Mouse (Mus musculus) retina, postnatal 7 days (tissue): ENCODE data around the gene Zbtb43.
A peak's percentile ranks its signal among the peaks of the same experiment; 100 is the strongest.

Experiments
- DNase-seq: peaks from one replicate; pipeline ENCODE4 v3.0.0-alpha.2; 2012; ENCODE audit warnings: low read depth, low spot score

Zbtb43 gene

GRCm38 (mm10) chr2:33454816-33455215 lies 13.5 kb downstream of the Zbtb43 start:
- no peak for DNase-seq

DNA sequence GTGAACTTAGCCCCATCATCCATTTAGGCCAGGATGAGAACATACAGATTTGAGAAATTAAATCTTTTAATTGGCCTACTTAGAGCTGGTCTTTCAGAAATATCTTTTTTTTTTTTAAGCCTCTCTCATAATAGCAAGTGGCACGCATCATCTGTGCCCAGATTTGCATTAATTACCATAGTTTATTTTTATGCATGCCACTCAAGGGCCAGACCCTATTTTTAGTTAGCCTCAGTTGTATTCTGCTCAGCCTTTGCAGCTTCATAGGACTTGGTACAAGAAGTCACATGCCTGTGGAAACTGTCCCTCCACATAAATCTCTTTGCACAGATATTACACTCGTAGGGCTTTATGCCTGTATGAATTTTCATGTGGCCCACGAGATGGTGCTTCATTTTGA lies 14.9 kb downstream of the Zbtb43 start:
- DNase-seq, result peak; percentile 44

- no peak for DNase-seq
Observed at GRCm38 (mm10) chr2:33452721-33453120, 15.6 kb downstream of the Zbtb43 start.

- no peak for DNase-seq
Observed at GRCm38 (mm10) chr2:33452140-33452539, 16.2 kb downstream of the Zbtb43 start.

DNA sequence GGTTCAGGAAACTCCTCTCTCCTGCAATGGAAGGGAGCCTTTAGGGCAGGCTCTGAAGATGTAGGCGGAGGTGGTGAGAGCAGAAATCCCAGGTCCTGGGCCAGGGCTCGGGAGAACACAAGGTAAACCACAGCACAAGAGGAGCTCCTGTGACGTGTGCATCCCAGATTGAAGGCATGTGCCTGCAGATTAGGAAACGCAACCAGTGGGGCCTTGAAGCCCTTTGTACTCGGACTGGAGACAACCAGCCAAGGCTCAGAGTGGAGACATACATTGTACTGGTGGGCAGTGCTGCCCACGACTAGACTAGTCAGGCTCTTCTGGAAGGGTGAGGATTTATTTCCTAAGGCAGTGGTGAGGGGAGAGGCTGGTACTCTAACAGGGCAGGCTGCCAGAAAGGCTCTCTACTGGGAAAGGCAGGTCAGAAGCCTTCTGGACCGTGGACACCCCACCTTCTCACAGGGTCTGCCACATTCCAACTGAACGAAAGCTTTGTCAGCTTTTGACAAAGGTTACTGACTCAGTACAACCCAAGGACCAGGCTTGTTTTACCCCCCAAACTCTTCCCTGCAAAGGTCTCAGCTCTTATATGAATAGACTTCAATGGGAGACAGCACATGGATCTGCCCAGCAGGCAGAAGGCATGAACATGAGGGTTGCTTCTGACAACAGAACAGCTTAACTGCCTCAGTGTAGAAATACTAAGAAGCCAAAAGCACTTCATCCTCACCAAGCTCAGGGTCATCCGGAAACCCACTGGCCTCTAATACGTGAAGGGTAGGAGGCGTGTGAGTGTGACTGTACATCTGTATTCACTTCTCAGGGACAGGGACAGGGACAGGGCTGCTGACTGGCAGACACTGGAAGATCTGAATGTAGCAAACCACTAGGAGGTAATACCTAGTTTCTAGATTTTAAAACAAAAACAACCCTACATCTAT lies 17.1 kb downstream of the Zbtb43 start:
- no peak for DNase-seq

DNA sequence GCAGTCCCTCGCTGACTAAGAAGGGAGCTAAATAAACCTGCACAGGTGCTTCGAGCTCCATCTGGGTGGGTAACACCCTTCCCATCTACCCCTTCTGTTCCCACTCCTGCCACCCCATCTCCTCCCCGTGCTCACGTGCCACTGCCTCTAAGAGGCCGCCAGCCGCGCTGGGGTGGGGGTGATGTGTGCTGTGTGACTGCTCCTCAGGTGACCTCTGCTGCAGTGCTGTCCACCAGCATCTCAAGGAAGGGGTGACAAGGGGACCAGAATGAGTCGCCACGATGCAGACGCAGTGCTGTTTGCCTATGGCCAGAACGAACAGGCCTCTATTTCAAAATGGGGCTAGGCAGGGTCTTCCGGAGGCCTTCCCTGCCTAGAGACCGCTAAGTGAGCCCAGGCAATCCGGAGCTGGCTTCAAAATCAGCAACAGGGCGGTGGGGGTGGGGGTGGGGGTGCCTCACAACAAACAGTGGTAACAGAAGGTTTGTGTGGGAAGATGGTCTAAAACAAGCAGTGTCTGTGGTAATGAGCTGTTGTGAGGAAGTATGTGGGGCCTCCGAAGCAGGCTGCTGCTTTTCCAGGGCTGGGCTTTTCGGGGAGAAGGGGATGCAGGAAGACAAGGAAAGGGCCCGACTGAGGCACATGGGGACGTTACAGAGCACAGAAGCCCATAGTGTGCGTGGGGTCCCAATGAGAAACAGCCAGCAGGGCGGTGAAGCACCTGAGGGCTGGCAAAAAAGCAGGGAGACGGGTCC lies 19.1 kb downstream of the Zbtb43 start:
- no peak for DNase-seq

- DNase-seq, result no peak
Observed at GRCm38 (mm10) chr2:33446796-33447195, 21.6 kb downstream of the Zbtb43 start.

DNA sequence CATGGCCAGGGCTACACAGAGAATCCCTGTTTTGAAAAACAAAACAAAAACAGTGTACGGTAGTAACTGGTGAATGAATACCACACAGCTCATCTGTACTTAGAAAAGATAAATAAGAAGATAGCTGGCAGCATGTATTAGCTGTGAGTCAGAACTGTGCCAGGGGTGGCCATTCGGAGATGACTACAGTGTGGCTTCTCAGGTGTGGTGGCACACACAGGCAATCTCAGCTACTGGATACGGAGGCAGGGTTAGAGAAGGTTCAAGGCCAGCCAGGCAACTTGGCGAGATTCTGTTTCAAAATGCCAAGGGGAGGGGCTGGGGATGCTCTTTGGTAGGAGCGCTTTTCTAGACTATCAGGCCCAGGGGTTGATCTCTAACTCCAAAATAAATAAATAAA lies 22.6 kb downstream of the Zbtb43 start:
- no peak for DNase-seq

DNA sequence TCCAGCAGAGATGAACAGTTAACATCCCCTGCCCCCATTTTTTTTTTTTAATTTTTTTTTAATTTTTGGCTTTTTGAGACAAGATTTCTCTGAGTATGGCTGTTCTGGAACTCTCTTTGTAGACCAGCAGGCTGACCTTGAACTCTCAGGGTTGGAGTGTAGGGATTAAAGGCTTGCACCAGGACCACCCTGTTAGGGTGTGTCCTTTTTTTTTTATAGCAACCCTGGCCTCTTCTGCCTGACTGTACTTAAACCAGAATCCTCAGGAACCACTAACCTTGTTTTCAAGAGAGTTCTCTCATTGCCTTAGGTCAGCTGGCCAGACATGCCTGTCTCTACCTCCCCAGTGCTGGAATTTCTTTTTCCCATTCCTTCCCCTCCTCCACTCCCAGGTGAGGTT lies 23.5 kb downstream of the Zbtb43 start:
- no peak for DNase-seq

DNA sequence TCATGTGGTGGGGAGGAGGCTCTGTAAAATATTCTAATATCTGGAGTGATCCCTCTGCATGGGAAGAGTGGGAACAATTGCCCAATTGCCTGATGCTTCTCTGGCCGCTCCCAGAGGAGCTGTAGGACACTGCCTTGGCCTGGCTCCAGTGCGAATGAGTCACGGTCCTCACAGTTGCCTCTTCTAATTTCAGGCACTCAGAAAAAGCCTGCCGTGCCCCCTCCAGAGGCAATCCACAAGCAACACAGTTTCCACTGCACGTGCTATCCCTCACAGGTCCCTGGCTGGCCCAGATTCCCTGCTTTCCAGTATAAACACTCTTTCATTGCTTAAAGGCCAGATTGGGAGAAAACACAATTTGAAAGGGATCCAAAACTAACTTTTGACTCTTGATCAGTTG lies 24.0 kb downstream of the Zbtb43 start:
- no peak for DNase-seq

DNA sequence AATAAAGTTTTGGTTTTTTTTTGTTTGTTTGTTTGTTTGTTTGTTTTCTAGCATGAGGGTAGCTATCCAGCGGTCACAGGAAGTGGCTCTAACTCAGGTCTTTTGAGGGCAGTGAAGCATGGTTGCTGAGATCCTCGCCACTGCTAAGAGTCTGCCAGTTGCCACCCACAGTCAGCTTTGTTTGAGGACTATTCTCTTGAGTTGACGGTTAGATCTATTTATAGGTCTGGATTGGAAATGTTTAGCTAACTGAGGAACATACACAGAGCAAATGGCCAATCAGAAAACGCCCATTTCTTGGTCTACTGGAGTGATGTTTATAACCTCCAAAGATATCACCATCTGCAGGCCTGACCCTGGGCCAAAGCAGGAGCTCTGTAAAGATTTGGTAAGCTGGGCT lies 25.7 kb downstream of the Zbtb43 start:
- DNase-seq, result no peak

- no peak for DNase-seq
Observed at GRCm38 (mm10) chr2:33440893-33441292, 27.5 kb downstream of the Zbtb43 start.

DNA sequence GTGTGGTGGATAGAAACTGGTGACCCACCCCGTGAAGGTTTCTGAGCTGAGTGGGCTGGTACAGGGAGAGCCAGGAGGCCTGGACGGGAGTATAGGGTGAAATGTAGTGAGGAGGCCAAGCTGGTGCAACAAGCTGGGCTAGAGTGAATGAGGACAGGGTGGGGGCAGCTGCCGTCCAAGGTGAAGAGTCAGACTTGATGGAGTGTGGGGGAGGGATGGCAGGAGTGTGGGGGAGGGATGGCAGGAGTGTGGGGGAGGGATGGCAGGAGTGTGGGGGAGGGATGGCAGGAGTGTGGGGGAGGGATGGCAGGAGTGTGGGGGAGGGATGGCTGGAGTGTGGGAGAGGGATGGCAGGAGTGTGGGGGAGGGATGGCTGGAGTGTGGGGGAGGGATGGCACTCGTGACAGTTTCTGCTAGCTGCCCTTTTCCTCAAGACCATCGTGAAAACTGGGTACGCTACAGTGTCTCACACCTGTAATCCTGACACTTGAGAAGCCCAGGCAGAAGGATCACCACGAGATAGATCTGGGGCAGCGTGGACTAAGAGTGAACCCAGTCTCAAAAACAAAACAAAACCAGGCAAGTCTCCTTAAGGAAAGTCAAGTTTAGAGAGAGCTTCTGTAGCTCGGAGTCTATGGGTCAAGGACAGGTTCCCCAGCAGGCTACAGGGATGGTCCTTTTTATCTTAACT lies 28.2 kb downstream of the Zbtb43 start:
- DNase-seq, result no peak

- no peak for DNase-seq
Observed at GRCm38 (mm10) chr2:33439471-33439881, 28.9 kb downstream of the Zbtb43 start.

DNA sequence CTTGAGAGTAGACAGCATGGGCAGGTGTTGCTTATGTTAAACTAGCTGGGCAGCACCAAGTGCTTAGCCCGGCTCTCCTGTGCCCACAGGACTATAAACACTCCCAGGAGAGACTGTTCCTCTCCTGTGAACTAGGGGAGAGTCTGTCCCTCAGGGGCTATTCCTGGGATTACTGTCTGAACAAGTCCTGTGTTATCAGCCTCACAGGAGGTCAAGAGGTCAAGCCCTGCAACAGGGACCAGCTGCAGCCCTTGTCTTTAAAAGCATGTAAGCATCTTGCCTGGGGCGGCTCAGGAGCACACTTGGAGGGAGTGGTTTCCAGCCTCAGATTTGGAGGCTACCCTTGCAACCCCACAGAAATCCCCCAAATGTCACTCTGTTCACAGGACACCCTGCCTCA lies 30.0 kb downstream of the Zbtb43 start:
- DNase-seq, result no peak

GRCm38 (mm10) chr2:33437184-33437583 lies 31.2 kb downstream of the Zbtb43 start:
- DNase-seq, result no peak

- no peak for DNase-seq
Observed at GRCm38 (mm10) chr2:33436035-33436580, 32.3 kb downstream of the Zbtb43 start.

DNA sequence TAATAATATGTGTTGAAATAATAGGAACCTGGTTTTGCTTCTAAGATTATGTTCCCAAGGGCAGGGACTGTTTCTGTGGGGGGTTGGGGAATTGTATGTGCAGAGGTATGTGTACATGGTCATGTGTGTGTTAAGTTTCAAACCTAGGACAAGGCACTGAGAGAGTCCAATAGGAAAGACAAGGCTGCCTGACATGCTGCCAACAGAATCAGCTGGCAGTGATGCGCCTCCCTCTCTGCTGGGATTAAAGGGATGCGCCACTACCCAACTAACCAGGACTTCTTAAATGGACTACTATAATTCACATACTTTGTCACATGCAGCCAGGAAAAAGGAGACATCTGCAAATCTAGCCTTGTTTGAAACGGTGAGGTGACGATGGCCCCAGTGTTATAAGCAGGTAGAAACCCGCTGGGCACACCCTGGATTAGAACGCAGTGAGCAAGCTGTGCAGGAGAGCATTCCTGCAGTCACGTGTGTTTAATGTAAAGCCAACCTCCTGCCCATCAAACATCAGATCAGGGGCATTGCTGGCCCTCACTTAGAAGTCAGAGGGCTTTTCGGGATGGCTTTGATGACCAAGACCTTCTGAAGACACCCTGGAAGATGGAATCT lies 33.2 kb downstream of the Zbtb43 start:
- DNase-seq, result no peak

DNA sequence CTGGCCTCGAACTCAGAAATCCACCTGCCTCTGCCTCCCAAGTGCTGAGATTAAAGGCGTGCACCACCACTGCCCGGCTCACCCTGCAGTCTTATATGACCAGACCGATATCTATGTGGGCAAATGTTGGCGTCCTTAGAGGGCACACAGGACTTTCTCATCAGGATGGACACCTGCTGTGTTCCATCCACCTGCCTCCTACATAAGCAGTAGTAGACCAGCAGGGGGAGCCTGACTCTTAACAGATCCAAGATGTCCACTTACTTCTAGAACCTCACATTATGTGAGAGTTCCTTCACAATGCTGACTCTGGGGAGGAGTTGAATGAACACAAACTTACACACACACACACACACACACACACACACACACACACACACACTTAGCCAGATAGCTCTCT lies 35.5 kb downstream of the Zbtb43 start:
- no peak for DNase-seq

DNA sequence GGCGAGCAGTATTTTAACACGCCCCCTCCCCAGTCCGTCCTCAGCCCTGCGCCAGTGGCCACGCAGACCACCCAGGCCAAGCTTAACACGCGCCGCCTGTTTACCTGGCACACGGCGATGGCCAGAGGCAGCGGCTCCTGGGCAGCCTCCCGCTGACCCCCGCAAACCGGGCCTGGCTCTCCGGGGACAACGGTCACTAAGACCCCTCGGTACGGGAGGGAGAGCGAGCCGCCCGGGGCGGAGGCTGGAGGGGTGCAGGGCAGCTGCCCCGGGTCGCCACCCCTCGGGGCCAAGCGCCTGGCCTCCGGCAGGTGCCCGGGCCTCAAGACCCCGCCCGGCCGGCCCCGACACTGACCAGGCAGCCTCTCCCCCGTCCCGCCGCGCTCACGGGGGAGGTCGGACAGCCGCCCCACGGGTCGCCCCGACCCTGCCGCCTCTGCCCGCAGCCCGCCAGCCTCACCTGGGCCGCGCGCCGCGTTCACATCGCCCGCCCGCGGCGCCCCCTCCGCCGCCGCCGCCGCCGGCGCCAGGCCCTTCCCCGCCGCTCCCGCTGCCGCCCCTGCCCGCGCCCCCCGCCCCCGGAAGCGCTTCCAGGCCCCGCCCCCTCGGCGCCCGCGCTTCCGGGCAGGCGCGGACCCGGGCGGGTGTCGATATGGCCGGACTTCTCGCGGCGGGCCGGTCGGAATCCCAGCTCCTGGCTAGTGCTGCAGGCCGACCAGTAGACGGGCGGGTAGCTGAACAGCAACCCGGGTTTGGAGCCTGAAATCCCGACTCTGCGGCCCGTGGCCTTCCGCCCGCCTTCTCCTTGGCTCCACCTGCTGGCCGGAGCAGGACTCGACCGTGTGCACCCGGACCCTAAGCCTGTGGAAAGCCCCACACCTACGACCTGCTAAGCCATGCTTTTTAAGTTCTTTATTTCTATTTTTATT lies 37.3 kb downstream of the Zbtb43 start, which contains the start of gene Zbtb34:
Zbtb34 (minus strand) TSS at position 554 of the 929 bp plus-strand sequence.
- DNase-seq, result peak; percentile 63
